Mouse (Mus musculus) left cerebral cortex, adult 8-10 months (tissue): ENCODE measurements around the gene Fkbp8. TPM values are rescaled to one million over a fixed set of nuclear protein-coding genes. Genes with fewer than 3 reads are reported as not detected.

Experiments used
- DNase-seq, 2 experiments: peaks; one replicate each; pipeline ENCODE4 v3.0.0; 2022; ENCODE audit warnings: low spot score in 2 of 2
- total RNA-seq, 4 experiments: library from RNA; stranded (reverse); gene quantifications; 2 replicates each; pipeline ENCODE4 v1.2.4; 2022

The Fkbp8 gene
- total RNA-seq, 4 experiments from 2014 or later = 419 to 440 (median 422) TPM

- no peak for DNase-seq
Measured at GRCm38 (mm10) chr8:70527111-70527511, 413 bp upstream of the Fkbp8 start.

GRCm38 (mm10) chr8:70528182-70528797, 766 bp downstream of the Fkbp8 start:
- no peak for DNase-seq

GRCm38 (mm10) chr8:70529299-70529698, 1.8 kb downstream of the Fkbp8 start:
- DNase-seq = no peak

- DNase-seq = no peak
Measured at GRCm38 (mm10) chr8:70529741-70530161, 2.2 kb downstream of the Fkbp8 start.

GRCm38 (mm10) chr8:70530314-70530713, 2.8 kb downstream of the Fkbp8 start:
- no peak for DNase-seq

- DNase-seq = peak in 1 of 2 experiments; percentile 56
Measured at GRCm38 (mm10) chr8:70534281-70534680, 6.8 kb downstream of the Fkbp8 start.

- no peak for DNase-seq
Measured at GRCm38 (mm10) chr8:70535221-70535620, 7.7 kb downstream of the Fkbp8 start.

GRCm38 (mm10) chr8:70535701-70536100, 8.2 kb downstream of the Fkbp8 start:
- no peak for DNase-seq

GRCm38 (mm10) chr8:70538024-70538579, 10.6 kb downstream of the Fkbp8 start:
- DNase-seq = no peak

- DNase-seq = peak; percentile 97 to 99
Measured at GRCm38 (mm10) chr8:70538633-70539076, 11.1 kb downstream of the Fkbp8 start.

GRCm38 (mm10) chr8:70539077-70539813, 11.7 kb downstream of the Fkbp8 start, which contains the start of gene Ell:
Gene Ell, plus strand, starts transcription at chr8:70539457.
- peak; percentile 99 to 100 for DNase-seq

GRCm38 (mm10) chr8:70540013-70540506, 12.5 kb downstream of the Fkbp8 start:
- no peak for DNase-seq

GRCm38 (mm10) chr8:70540507-70541071, 13.1 kb downstream of the Fkbp8 start:
- DNase-seq = no peak

GRCm38 (mm10) chr8:70541081-70541480, 13.6 kb downstream of the Fkbp8 start:
- no peak for DNase-seq

- no peak for DNase-seq
Measured at GRCm38 (mm10) chr8:70544200-70544687, 16.7 kb downstream of the Fkbp8 start.

- no peak for DNase-seq
Measured at GRCm38 (mm10) chr8:70546412-70546811, 18.9 kb downstream of the Fkbp8 start.

GRCm38 (mm10) chr8:70547762-70548161, 20.2 kb downstream of the Fkbp8 start:
- DNase-seq = no peak

GRCm38 (mm10) chr8:70549412-70550184, 22.1 kb downstream of the Fkbp8 start:
- DNase-seq = no peak

- no peak for DNase-seq
Measured at GRCm38 (mm10) chr8:70551558-70552161, 24.1 kb downstream of the Fkbp8 start.

GRCm38 (mm10) chr8:70552836-70553235, 25.3 kb downstream of the Fkbp8 start:
- no peak for DNase-seq

GRCm38 (mm10) chr8:70553740-70554139, 26.2 kb downstream of the Fkbp8 start:
- no peak for DNase-seq
